Mouse (Mus musculus) testis, postnatal 14 days (tissue): ENCODE results near the gene Ppat.
A peak's percentile ranks its signal among the peaks of the same experiment; 100 is the strongest.

Experiments used
- DNase-seq: peaks from one replicate; pipeline ENCODE4 v3.0.0; 2021; ENCODE audit warnings: low spot score

Ppat gene

DNA sequence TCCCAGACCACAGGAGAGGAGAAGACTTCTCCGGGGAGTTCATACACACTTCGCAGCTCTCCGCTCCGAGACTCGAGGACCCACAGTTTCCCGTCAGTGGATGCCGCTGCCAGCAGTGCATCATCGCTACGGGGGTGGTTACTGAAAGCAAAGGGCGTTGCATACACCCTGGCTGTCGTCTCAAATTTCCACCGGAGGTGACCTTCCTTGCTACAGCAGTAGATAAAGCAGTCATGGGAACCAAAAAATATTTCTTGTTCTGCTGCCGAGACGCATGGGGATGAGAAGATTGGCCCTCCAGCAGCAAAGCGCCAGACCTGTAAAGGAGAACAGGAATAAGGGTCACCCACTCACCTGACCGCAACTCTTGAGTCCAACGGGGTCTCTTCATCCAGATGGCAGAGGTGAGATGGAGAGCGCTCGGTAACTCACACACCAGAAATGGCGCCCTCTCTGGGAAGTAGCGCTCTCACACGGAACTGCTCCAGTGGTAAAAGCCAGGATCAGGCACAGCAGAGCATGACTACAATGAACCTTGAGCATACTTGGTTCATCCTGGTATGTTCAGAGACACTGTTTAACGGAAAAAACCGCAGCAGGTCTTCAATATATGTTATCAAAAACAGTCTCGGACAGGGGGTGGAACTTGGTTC lies 75.1 kb downstream of the Ppat start:
- DNase-seq: peak; percentile 26

DNA sequence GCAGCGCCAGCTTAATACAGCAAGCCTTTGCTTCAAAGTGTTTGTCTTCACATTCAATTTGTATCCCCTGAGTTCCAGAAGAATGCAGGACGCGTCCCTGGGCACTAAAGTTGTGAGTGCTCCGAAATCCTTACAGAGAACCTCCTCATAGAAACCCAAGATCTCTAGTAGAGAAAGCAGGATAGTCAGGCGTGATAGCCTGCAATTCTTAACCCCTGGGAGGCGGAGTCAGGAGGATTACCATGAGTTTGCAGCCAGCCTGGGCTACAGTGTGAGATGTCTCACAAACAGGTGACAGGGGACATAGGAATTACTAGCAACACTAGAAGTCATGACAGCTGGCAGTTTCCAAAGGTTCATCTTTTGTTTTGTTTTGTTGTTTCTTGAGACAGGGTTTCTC lies 81.8 kb downstream of the Ppat start:
- DNase-seq: no peak

DNA sequence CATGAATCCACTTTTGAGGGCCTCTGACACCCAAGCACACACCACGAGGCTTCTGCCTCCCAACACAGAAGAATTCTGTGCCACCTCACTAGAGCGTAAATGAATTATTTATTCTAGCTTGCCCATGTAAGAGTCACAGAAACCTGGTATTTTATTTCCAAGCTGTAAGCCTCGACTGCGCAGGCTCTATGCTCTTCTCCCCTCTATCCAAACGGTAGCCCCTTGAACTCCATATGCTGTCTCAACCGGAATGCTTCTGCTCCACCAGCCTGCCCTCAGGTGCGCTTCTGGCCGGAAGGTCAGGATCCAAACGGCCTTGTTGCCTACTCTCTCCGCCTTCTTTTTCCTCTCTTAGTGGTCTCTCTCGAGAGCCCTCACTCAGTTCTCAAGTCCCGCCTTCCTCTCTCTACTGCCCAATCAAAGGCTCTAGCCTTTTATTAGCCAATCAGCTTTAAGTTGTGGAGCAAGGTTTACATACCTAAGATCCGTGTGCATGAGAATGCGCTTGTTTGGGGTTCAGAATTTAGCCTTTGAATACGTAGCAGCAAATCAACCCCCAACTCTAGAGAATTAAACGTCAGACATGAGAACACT lies 82.6 kb downstream of the Ppat start:
- peak; percentile 53 for DNase-seq

DNA sequence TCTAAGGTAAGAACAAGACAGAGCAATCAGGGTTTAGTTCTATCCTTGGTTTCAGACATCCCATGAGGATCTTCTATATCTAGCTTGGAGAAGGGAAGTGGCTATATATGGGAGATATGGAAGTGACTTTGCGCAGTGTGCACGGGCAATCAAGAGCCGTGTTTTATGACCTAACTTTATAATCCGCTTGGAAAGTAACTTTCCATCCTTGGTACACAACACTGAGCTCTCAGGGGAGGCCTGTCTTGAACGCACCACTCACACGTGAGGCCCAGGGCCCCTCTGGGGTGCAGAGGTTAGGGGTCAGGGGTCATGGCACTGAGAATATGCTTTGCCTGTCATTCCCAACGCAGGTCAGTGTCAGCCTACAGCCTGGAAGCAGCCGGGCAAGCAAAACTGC lies 84.6 kb downstream of the Ppat start:
- DNase-seq: no peak
